Mouse (Mus musculus): Measurements from ENCODE around the gene Pgrmc2. TPM values are rescaled to one million over a fixed set of nuclear protein-coding genes. Genes with fewer than 3 reads are reported as not detected.

Pgrmc2 gene
- 31.2 and 34.3 TPM in 2 replicates for polyA plus RNA-seq (2016; fragmentation: Nextera tagmentation; extraction: Ambion mirVana)

DNA sequence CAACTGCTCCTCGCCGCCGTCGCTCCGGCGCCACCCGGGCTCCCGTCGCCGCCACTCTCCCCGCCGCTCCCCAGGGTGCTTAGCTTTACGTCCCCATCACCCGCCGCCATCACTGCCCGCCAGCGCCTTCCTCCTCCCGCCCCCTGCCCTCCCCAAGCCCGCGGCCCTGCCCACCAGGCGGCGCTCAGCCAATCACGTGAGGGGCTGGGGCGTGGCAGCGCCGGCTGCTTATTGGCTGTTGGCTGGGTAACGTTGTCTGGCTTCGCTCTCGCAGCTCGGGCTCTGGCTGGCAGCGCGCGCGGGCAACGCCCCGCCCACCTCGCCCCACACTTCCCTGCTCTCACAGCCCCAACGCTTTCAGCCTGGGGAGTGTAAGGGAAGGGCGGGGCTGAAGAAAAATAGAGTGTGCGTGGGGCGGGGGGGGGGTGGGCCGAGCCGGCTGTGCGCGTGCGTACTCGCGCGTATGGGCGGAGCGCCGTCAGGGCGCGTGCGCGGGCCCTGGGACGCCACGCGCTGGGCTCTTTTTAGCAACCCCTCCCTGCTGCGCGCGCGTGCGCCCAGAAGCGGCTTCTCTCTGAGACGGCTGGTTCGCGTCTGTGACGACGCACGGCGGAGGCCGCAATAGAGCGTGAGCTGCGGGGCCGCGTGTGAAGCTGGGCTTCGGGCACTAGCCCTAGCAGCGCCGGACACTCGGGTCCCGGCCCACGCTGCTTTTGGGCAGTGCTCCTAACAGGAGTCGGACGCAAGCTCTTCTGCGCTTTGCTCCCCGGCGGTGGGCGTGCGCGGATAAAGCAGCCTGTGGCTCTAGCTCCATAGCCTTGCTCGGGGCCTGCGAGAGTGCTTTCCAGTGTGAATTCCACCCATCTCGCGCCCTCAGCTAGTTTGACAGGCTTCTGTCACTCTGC, at the start of gene Pgrmc2:
Pgrmc2 (minus strand) TSS at position 162 of the 905 bp plus-strand sequence.
- peak; percentile 98 for DNase-seq (ENCODE audit: low spot score)
- H3K4me3 ChIP-seq, result peak within 1 kb of the TSS; percentile 92
- under 1% methylated on average over 95 of the region's 95 CpGs for WGBS
- H3K9me3 ChIP-seq (replicated peaks), result no peaks in the 10 kb centered on the region
- H3K27me3 ChIP-seq (ENCODE audit: low read depth, poor library complexity, severe bottlenecking), result no peaks in the 10 kb centered on the region
- 0 out of 2 replicates have a peak, but pooled peaks cover 4% of the 10 kb centered on the region for H3K36me3 ChIP-seq
- H3K27ac ChIP-seq (replicated peaks), result peak within 1 kb of the TSS; percentile 96
- peaks cover 40% of the 10 kb centered on the region for H3K4me1 ChIP-seq

DNA sequence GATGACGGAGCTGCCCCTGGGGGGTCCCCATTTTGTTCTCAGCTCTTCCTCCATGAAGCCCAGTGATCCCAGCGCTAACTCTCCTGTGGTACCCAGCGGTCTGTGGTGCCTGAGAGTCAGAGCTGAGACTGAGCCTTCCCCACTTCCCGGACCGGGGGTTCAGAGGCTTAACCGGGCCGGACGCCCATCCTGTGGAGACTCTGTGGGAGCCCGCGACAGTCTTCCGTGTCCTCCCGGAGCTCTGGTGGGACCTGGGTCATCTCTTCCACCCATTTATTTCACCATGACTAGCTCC, 41.1 kb upstream of the Pgrmc2 start:
- H3K27me3 ChIP-seq (ENCODE audit: low read depth, poor library complexity, severe bottlenecking), result no peaks in the 10 kb centered on the region
- H3K9me3 ChIP-seq (replicated peaks), result no peaks in the 10 kb centered on the region
- no peaks in the 10 kb centered on the region for H3K36me3 ChIP-seq
- H3K27ac ChIP-seq (replicated peaks), result peak overlapping the region; percentile 59
- 13% methylated on average over 12 of the region's 12 CpGs for WGBS
- no peak for DNase-seq (ENCODE audit: low spot score)
- H3K4me3 ChIP-seq, result peak overlapping the region; percentile 40
- peaks cover 17% of the 10 kb centered on the region for H3K4me1 ChIP-seq

DNA sequence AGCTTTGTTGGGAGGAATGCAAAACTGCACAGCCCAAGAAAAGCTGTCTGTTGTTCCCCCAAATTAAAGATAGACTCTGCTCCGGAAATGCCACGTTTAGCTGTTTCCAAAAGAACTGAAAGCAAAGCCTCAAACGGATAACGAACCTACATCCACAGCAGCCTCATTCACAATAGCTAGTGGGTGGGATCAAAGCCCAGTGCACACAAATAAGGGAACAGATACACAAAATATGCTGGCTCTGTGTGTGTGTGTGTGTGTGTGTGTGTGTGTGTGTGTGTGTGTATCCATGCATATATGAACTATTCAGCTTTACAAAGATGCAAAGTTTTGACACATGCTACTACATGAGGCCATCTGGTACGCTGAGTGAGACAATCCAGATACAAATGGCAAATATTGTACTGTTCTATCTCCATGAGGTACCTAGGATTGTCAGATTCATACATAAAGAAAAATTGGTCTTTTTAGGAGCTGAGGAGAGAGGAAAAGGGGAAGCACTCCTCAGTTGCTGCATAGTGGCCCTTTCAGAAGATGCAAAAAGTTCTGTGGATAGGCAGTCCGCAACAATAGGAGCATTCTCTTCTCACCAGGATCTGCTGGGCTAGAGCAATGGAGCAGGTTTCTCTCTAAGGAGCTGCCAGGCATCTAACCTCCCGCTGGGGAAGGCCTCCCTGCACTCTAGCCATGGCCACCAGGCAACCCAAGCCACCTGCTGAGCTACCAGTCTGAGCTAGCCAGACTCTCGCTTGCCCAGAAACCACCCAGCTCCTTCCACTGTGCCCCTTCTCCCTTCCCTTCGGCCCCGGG, 40.5 kb upstream of the Pgrmc2 start:
- peak overlapping the region; percentile 59 for H3K27ac ChIP-seq (replicated peaks)
- H3K4me3 ChIP-seq, result peak overlapping the region; percentile 40
- WGBS, result 26% methylated on average over 10 of the region's 10 CpGs
- DNase-seq (ENCODE audit: low spot score), result peak; percentile 18
- H3K4me1 ChIP-seq, result peaks cover 17% of the 10 kb centered on the region
- H3K36me3 ChIP-seq, result no peaks in the 10 kb centered on the region
- H3K27me3 ChIP-seq (ENCODE audit: low read depth, poor library complexity, severe bottlenecking), result no peaks in the 10 kb centered on the region
- H3K9me3 ChIP-seq (replicated peaks), result no peaks in the 10 kb centered on the region

DNA sequence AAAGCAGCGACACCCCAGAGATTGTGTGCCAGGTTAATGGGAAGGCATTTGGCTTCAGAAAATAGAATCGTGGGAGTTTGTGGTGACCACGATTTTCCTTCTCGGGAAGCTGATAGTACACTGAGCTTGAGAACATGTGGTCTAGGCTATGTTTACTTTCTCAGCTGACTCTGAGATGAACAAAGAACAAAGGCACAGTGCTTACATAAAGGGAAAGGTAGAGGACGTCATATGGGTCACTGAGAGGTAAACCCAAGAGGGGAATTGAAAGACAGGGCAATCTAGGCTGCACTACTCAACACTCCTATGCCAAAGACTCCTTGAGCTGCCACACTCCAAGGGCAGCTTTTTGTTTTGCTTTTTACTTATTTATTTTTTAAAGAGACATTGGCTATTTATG, 35.3 kb upstream of the Pgrmc2 start:
- no peak for DNase-seq (ENCODE audit: low spot score)
- 86% methylated on average over 5 of the region's 5 CpGs for WGBS
- H3K36me3 ChIP-seq, result no peaks in the 10 kb centered on the region
- H3K9me3 ChIP-seq (replicated peaks), result no peaks in the 10 kb centered on the region
- H3K4me1 ChIP-seq, result peaks cover 4% of the 10 kb centered on the region
- no peak overlapping the region for H3K4me3 ChIP-seq
- H3K27ac ChIP-seq (replicated peaks), result no peak overlapping the region
- H3K27me3 ChIP-seq (ENCODE audit: low read depth, poor library complexity, severe bottlenecking), result no peaks in the 10 kb centered on the region

DNA sequence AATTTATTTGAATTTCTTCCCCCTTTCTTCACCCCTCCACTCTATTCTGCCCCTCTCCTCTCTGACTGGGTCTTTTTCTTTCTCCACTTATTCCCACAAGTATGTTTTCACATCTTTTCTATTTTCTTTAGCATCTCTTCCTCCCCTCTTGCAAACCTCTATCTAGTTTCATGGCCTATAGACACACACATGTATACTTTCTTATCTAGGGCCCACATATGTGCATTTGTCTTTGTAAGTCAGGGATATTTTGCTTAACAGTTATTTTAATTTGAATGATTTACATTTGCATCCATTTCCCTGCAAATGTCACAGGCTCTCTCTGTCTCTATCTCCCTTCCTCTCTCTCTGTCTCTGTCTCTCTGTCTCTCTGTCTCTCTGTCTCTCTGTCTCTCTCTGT, 34.6 kb upstream of the Pgrmc2 start:
- DNase-seq (ENCODE audit: low spot score), result no peak
- Histone ChIP-seq H3K27ac (replicated peaks) (no peak overlapping the region), H3K27me3 (ENCODE audit: low read depth, poor library complexity, severe bottlenecking) (no peaks in the 10 kb centered on the region), H3K9me3 (replicated peaks) (no peaks in the 10 kb centered on the region), H3K36me3 (no peaks in the 10 kb centered on the region), H3K4me3 (no peak overlapping the region), H3K4me1 (no peaks in the 10 kb centered on the region)

DNA sequence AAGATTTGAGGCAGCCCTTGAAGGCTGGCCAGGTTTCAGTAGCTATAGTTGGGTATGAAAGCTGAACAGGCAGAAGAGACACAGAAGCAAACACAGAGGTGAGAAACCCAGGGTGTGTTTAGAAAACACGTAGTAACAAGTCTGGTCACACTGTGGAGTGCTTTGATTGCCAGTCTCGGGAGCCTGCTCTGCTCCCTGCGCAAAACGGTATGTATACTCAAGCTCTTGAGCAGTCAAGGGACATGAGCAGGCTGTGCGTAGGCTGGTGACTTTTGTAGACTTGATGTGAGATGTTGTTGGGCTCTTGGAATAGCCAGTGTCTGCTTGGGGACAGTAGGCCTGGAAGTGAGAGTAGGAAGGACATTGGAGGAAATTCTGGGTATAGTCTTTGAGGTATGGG, 30.3 kb upstream of the Pgrmc2 start:
- H3K36me3 ChIP-seq, result no peaks in the 10 kb centered on the region
- 84% methylated on average over 5 of the region's 5 CpGs for WGBS
- H3K27ac ChIP-seq (replicated peaks), result no peak overlapping the region
- H3K4me1 ChIP-seq, result 0 out of 2 replicates have a peak, but pooled peaks cover 2% of the 10 kb centered on the region
- H3K4me3 ChIP-seq, result no peak overlapping the region
- no peaks in the 10 kb centered on the region for H3K9me3 ChIP-seq (replicated peaks)
- no peak for DNase-seq (ENCODE audit: low spot score)
- H3K27me3 ChIP-seq (ENCODE audit: low read depth, poor library complexity, severe bottlenecking), result no peaks in the 10 kb centered on the region

DNA sequence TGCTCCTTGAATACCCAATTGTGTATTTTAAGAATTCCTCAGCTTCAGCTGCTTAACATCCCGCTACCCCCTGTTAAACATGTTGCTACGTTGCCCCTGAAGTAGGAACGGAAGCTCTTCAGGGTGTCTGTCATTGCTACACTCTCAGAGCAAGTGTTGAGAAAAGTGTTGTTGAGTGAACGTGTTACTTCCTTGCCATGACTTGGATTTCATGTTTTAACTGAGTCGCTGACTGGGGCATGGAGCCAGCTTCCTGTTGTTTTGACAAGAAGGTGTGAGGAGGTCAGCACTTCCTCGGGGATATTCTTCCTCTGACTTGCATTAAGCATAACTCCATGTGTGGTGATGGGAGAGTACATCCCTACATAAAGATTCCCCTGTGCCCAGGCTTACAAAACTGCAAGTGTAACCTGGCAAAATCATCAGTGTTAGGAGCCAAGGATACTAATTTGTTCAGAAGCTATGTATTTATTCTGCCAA, 25.5 kb upstream of the Pgrmc2 start:
- peaks cover 6% of the 10 kb centered on the region for H3K4me1 ChIP-seq
- DNase-seq (ENCODE audit: low spot score), result no peak
- no peaks in the 10 kb centered on the region for H3K36me3 ChIP-seq
- H3K9me3 ChIP-seq (replicated peaks), result no peaks in the 10 kb centered on the region
- no peak overlapping the region for H3K27ac ChIP-seq (replicated peaks)
- no peaks in the 10 kb centered on the region for H3K27me3 ChIP-seq (ENCODE audit: low read depth, poor library complexity, severe bottlenecking)
- 64% methylated on average over 6 of the region's 6 CpGs for WGBS
- no peak overlapping the region for H3K4me3 ChIP-seq

DNA sequence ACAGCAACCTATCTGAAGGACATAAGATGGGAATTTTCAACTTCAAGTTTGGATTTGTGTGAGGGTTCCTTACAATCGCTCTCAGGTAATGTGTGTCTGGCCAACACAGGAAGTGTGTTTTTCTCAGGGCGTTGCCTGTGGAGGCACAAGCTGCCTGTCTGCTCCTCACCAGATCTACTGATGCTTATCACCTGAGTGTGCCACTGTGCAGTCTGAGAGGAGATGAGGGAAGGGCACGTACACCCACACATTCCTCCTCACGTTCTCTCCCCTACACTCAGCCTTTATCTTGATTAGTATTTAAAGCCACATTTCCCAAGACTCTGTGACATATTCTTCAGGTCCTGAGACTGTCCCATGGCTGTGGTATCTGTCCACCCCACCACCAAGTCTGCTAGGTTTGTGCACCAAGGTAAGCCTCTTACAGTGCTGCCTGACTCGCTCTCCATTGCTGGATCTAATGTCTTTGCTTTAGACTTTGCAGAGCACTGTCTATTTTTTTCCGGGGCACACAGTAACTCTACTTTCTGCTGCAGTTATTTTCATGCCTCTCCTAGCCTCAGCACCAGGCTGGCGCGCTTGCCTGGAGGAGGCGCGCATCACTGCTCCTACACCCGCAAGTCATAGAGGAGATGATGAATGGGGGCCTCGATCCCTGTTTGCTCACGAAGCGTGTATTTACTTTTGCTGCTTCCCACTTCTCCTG, 24.9 kb upstream of the Pgrmc2 start:
- no peaks in the 10 kb centered on the region for H3K27me3 ChIP-seq (ENCODE audit: low read depth, poor library complexity, severe bottlenecking)
- no peak for DNase-seq (ENCODE audit: low spot score)
- H3K4me3 ChIP-seq, result no peak overlapping the region
- H3K27ac ChIP-seq (replicated peaks), result no peak overlapping the region
- peaks cover 6% of the 10 kb centered on the region for H3K4me1 ChIP-seq
- H3K36me3 ChIP-seq, result no peaks in the 10 kb centered on the region
- no peaks in the 10 kb centered on the region for H3K9me3 ChIP-seq (replicated peaks)
- WGBS, result 76% methylated on average over 14 of the region's 14 CpGs

DNA sequence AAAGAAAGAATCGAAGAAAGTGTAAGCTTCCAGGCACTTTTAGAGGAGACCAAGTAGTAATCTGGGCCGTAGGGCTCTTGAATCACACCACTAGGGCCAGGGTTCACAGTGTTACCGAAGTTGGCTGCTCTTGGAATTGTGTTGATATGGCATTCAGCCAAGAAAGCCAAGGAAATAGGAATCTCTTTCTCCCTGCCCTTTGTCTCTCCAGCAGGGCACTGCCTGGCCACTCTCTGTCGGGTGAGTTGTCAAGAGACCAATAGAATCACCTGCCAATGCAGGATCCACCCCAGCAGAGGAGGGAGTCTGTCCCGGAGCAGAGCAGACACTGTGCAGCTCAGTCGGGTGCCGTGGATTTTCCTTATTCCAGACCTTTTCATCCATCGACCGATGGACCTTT, 19.1 kb upstream of the Pgrmc2 start:
- WGBS, result 91% methylated on average over 9 of the region's 9 CpGs
- H3K27ac ChIP-seq (replicated peaks), result no peak overlapping the region
- H3K36me3 ChIP-seq, result no peaks in the 10 kb centered on the region
- H3K27me3 ChIP-seq (ENCODE audit: low read depth, poor library complexity, severe bottlenecking), result no peaks in the 10 kb centered on the region
- 0 out of 2 replicates have a peak, but pooled peaks cover 3% of the 10 kb centered on the region for H3K9me3 ChIP-seq (replicated peaks)
- no peak for DNase-seq (ENCODE audit: low spot score)
- H3K4me3 ChIP-seq, result no peak overlapping the region
- no peaks in the 10 kb centered on the region for H3K4me1 ChIP-seq

DNA sequence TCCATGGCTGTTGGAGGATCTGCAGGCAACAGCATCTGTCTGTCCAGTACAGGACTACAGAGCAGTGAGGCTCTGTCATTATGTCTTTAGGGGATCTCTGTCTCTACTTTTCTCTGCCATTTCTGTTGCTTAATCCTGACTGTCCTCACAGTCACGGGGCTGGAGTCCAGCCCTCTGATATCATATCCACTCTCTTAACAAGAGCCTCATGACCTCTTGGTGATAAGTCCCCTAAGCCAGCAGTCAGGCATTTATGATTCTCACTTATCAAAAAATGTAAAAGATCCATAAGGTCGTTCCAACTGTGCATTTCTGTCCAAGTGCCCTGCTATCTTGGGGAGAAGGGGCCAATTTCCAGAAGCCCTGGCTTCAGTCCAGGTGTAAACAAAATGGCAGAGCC, 17.3 kb upstream of the Pgrmc2 start:
- WGBS, result 70% methylated on average over 2 of the region's 2 CpGs
- no peak overlapping the region for H3K27ac ChIP-seq (replicated peaks)
- DNase-seq (ENCODE audit: low spot score), result no peak
- 0 out of 2 replicates have a peak, but pooled peaks cover 3% of the 10 kb centered on the region for H3K9me3 ChIP-seq (replicated peaks)
- no peaks in the 10 kb centered on the region for H3K36me3 ChIP-seq
- H3K27me3 ChIP-seq (ENCODE audit: low read depth, poor library complexity, severe bottlenecking), result no peaks in the 10 kb centered on the region
- no peak overlapping the region for H3K4me3 ChIP-seq
- H3K4me1 ChIP-seq, result no peaks in the 10 kb centered on the region

DNA sequence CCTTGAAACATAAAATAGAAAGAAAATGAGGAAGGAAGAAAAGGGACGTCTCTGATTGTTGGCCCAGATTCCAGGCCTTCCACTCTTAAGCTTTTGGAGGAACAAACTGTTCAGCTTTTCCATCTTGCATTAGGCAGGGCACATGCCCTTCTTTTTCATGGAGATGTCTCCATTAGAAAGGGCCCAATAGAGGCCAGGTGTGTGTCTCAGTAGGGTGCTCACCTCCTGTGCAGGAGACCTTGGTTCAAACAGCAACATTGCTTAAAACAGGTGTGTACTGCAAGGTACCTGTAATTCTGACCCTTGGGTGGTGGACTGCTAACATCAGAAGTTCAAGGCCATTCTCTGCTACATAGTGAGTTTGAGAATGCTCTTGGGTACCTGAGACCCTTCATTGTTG, 16.8 kb upstream of the Pgrmc2 start:
- Histone ChIP-seq H3K4me3 (no peak overlapping the region), H3K36me3 (no peaks in the 10 kb centered on the region), H3K9me3 (replicated peaks) (0 out of 2 replicates have a peak, but pooled peaks cover 3% of the 10 kb centered on the region), H3K27ac (replicated peaks) (no peak overlapping the region), H3K27me3 (ENCODE audit: low read depth, poor library complexity, severe bottlenecking) (no peaks in the 10 kb centered on the region), H3K4me1 (no peaks in the 10 kb centered on the region)
- WGBS, result 77% methylated on average over 1 of the region's 1 CpGs
- no peak for DNase-seq (ENCODE audit: low spot score)

DNA sequence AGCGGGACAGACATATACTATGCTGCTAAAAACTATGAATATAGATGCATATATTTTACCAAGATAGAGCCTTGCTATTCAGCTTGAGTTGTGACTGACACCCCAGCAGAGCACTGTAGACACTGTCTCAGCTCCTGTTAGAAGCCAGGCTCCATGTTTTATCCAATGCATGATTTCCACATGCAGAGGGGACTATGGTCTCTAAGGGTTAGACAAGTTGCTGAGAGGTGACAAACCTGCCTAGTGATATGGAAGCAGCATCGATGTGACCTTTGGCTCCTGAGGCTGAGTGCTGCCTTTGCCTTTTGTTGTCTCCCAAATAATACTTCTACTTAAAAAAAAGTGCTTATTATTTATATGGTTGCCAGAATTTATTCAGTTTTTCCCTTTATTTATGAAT, 10.4 kb upstream of the Pgrmc2 start:
- no peaks in the 10 kb centered on the region for H3K9me3 ChIP-seq (replicated peaks)
- 86% methylated on average over 2 of the region's 2 CpGs for WGBS
- no peak overlapping the region for H3K27ac ChIP-seq (replicated peaks)
- H3K36me3 ChIP-seq, result no peaks in the 10 kb centered on the region
- no peak overlapping the region for H3K4me3 ChIP-seq
- H3K27me3 ChIP-seq (ENCODE audit: low read depth, poor library complexity, severe bottlenecking), result no peaks in the 10 kb centered on the region
- H3K4me1 ChIP-seq, result no peaks in the 10 kb centered on the region
- DNase-seq (ENCODE audit: low spot score), result no peak
